Mouse (Mus musculus) fat pad, adult 2 months (tissue): ENCODE results near the gene Cxcl5.

ENCODE experiments used
- DNase-seq: peaks from one replicate; pipeline ENCODE4 v3.0.0-alpha.2; 2011; ENCODE audit warnings: low read depth, low spot score; ENCODE audit errors: extremely low read depth

Cxcl5 gene

GRCm38 (mm10) chr5:90759077-90760065 lies at the start of gene Cxcl5:
TSS of gene Cxcl5 (plus strand) at chr5:90759360.
- no peak for DNase-seq

- DNase-seq: no peak
These were observed 47.8 kb upstream of the Cxcl5 start for GRCm38 (mm10) chr5:90711409-90711808.

- no peak for DNase-seq
These were observed 41.2 kb upstream of the Cxcl5 start for GRCm38 (mm10) chr5:90717937-90718336.

- DNase-seq: no peak
These were observed 36.5 kb upstream of the Cxcl5 start for GRCm38 (mm10) chr5:90722656-90723055.

- no peak for DNase-seq
These were observed 30.9 kb upstream of the Cxcl5 start for GRCm38 (mm10) chr5:90728254-90728653.

- no peak for DNase-seq
These were observed 27.7 kb upstream of the Cxcl5 start for GRCm38 (mm10) chr5:90731480-90731879.

GRCm38 (mm10) chr5:90742029-90742428 lies 17.1 kb upstream of the Cxcl5 start:
- no peak for DNase-seq

- no peak for DNase-seq
These were observed 5.2 kb upstream of the Cxcl5 start for GRCm38 (mm10) chr5:90753934-90754333.

- peak; percentile 28 for DNase-seq
These were observed 1.0 kb upstream of the Cxcl5 start for GRCm38 (mm10) chr5:90758020-90758605.

GRCm38 (mm10) chr5:90760303-90760702 lies 1.1 kb downstream of the Cxcl5 start:
- no peak for DNase-seq

GRCm38 (mm10) chr5:90760844-90761243 lies 1.7 kb downstream of the Cxcl5 start:
- no peak for DNase-seq

- no peak for DNase-seq
These were observed 2.7 kb downstream of the Cxcl5 start for GRCm38 (mm10) chr5:90761834-90762233.

GRCm38 (mm10) chr5:90763912-90764665 lies 4.9 kb downstream of the Cxcl5 start:
- DNase-seq: no peak

- no peak for DNase-seq
These were observed 6.9 kb downstream of the Cxcl5 start for GRCm38 (mm10) chr5:90765821-90766606.

GRCm38 (mm10) chr5:90768218-90768617 lies 9.1 kb downstream of the Cxcl5 start, which contains the start of gene Ppbp:
TSS of gene Ppbp (plus strand) at chr5:90768518.
- no peak for DNase-seq

GRCm38 (mm10) chr5:90771369-90771768 lies 12.2 kb downstream of the Cxcl5 start:
- DNase-seq: no peak

GRCm38 (mm10) chr5:90771880-90772653 lies 12.9 kb downstream of the Cxcl5 start, which contains the start of gene Pf4:
TSS of gene Pf4 (plus strand) at chr5:90772435.
- DNase-seq: no peak

GRCm38 (mm10) chr5:90775562-90775961 lies 16.4 kb downstream of the Cxcl5 start:
- no peak for DNase-seq

GRCm38 (mm10) chr5:90777621-90778020 lies 18.5 kb downstream of the Cxcl5 start:
- DNase-seq: no peak

- no peak for DNase-seq
These were observed 19.7 kb downstream of the Cxcl5 start for GRCm38 (mm10) chr5:90778856-90779255.
